Mouse (Mus musculus) limb, embryonic 14.5 days (tissue): Measurements from ENCODE around the gene Bckdk. TPM values are rescaled to one million over a fixed set of nuclear protein-coding genes. Genes with fewer than 3 reads are reported as not detected.
"Not testable (repeated sequence)": the region's sequence is repeated elsewhere in the genome, so short reads cannot be mapped to it uniquely, and the experiment has no call there.

Experiments used
- ATAC-seq: fragments of 200-750 bp; cut with Nextera tagmentation; 2 replicates; pipeline ENCODE4 v1.8.0; 2017; ENCODE audit warnings: low read depth, moderate number of reproducible peaks, moderate TSS enrichment; ENCODE audit not compliant: low FRiP score
- DNase-seq: peaks from one replicate; pipeline ENCODE4 v3.0.0-alpha.2; 2015; ENCODE audit warnings: low spot score
- H3K27ac ChIP-seq: fragments of 300-500 bp; sonication (generic); replicated peaks from 2 replicates; pipeline ENCODE4 v1.5.1; 2014; ENCODE audit warnings: low read depth, mild to moderate bottlenecking, low read length, moderate library complexity, mixed read lengths
- H3K27me3 ChIP-seq: fragments of 300-500 bp; sonication (generic); 2 replicates; pipeline ENCODE4 v1.6.1; 2014; ENCODE audit warnings: low read length, mixed read lengths; ENCODE audit not compliant: control insufficient read depth, insufficient read depth
- H3K36me3 ChIP-seq: fragments of 300-500 bp; sonication (generic); 2 replicates; pipeline ENCODE4 v1.6.1; 2014; ENCODE audit warnings: mild to moderate bottlenecking, low read length, moderate library complexity, mixed read lengths; ENCODE audit not compliant: control insufficient read depth, insufficient read depth
- H3K4me1 ChIP-seq: fragments of 300-500 bp; sonication (generic); 2 replicates; pipeline ENCODE4 v1.6.1; 2014; ENCODE audit warnings: antibody characterized with exemption, low read length, mixed read lengths; ENCODE audit not compliant: control insufficient read depth, insufficient read depth
- H3K4me2 ChIP-seq: fragments of 300-500 bp; sonication (generic); replicated peaks from 2 replicates; pipeline ENCODE4 v1.6.1; 2014; ENCODE audit warnings: low read depth, mild to moderate bottlenecking, low read length, moderate library complexity; ENCODE audit not compliant: severe bottlenecking
- H3K4me3 ChIP-seq: fragments of 300-500 bp; sonication (generic); replicated peaks from 2 replicates; pipeline ENCODE4 v1.5.1; 2014; ENCODE audit warnings: low read length
- H3K9ac ChIP-seq: fragments of 300-500 bp; sonication (generic); 2 replicates; pipeline ENCODE4 v1.6.1; 2014; ENCODE audit warnings: mild to moderate bottlenecking, low read depth, low read length, moderate library complexity; ENCODE audit not compliant: severe bottlenecking
- H3K9me3 ChIP-seq: fragments of 300-500 bp; sonication (generic); 2 replicates; pipeline ENCODE4 v1.6.1; 2016; ENCODE audit warnings: low read length; ENCODE audit not compliant: control insufficient read depth
- POLR2A ChIP-seq: fragments of 200-500 bp; IDR thresholded peaks from 2 replicates; pipeline ENCODE4 v1.8.0; 2012; ENCODE audit warnings: inconsistent platforms, mild to moderate bottlenecking, moderate library complexity, borderline replicate concordance; ENCODE audit not compliant: insufficient read depth, insufficient read length; ENCODE audit errors: extremely low read depth
- WGBS: fragments of 180-500 bp; shearing (Covaris S2); extraction: QIAGEN DNeasy Blood & Tissue Kit; methylation state at CpG from one replicate; pipeline ENCODE4 v1.1.7; 2014; 5-methylcytosine and 5-hydroxymethylcytosine counted together
- polyA plus RNA-seq, 2 experiments: library from polyadenylated mRNA; depleted of rRNA in 1 of 2; stranded (reverse) in 1 of 2; unstranded in 1 of 2; fragments of >200 nt; fragmentation: Nextera tagmentation in 1 of 2; extraction: Ambion mirVana in 1 of 2; gene quantifications; 2 replicates each; pipeline versions ENCODE4 v1.2.1 to v1.2.3; 2012 to 2014

Bckdk gene
- polyA plus RNA-seq, 2 experiments: 67.0 to 122 TPM

- Histone ChIP-seq H3K4me2 (peak overlapping the region; percentile 94), H3K4me3 (peak overlapping the region; percentile 76), H3K4me1 (0 out of 2 replicates have a peak, but pooled peaks cover 8% of the 10 kb centered on the region), H3K9me3 (no peaks in the 10 kb centered on the region), H3K27ac (peak overlapping the region; percentile 79), H3K27me3 (no peaks in the 10 kb centered on the region), H3K9ac (peak overlapping the region; percentile 75), H3K36me3 (no peaks in the 10 kb centered on the region)
- TF ChIP-seq POLR2A: 0 out of 2 replicates have a peak, but pooled peaks have one; percentile 5
- peak; percentile 37 for ATAC-seq
- WGBS: under 1% methylated on average over 28 of the region's 38 CpGs
- DNase-seq: no peak
Observed at GRCm38 (mm10) chr7:127935748-127936159, 31.9 kb downstream of the Bckdk start.

DNA sequence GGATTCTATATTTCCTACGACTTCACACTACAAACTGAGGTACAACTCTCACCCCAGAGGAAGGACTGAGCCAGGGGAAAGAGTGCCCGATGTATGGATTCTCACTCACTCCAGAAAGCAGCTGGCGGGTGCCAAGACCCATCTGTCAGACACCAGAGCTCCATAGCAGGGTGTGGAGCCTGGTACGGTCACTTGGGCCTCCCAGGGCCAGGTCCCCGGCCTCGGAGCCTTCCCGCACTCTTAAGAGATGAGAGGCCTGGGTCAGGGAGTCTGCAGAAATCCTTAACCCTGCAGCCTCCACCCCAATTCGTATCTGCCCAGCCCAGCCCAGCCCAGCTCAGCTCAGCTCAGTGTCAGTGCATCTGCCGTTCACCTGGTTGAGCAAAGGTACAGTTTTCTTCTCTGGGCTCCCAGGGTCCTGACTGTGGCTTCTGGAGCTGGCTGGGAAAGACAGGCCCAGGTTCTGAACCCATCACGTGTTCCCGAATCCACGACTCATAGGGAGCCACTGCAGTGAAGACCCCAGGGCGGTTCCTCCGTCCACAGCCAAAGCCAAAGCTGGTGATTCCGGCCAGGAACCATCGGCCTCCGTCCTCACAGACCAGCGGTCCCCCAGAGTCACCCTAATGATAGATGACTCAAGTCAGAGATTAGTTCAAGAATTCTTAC is 32.5 kb downstream of the Bckdk start:
- no peak for ATAC-seq
- H3K4me2 ChIP-seq: peak overlapping the region; percentile 94
- H3K36me3 ChIP-seq: no peaks in the 10 kb centered on the region
- 59% methylated on average over 18 of the region's 18 CpGs for WGBS
- H3K9ac ChIP-seq: peak overlapping the region; percentile 75
- 0 out of 2 replicates have a peak, but pooled peaks cover 8% of the 10 kb centered on the region for H3K4me1 ChIP-seq
- no peak for TF ChIP-seq POLR2A
- H3K27me3 ChIP-seq: no peaks in the 10 kb centered on the region
- no peak overlapping the region for H3K27ac ChIP-seq
- H3K9me3 ChIP-seq: no peaks in the 10 kb centered on the region
- peak overlapping the region; percentile 76 for H3K4me3 ChIP-seq
- DNase-seq: no peak

GRCm38 (mm10) chr7:127942097-127942496 is 38.2 kb downstream of the Bckdk start:
- not testable (repeated sequence) for H3K36me3 ChIP-seq, H3K4me2 ChIP-seq, DNase-seq, H3K4me1 ChIP-seq, ATAC-seq, H3K9me3 ChIP-seq, H3K27ac ChIP-seq, H3K4me3 ChIP-seq, H3K9ac ChIP-seq
- peaks cover 26% of the 10 kb centered on the region; the same call in 1 of the 2 replicates for H3K27me3 ChIP-seq
- 60% methylated on average over 2 of the region's 2 CpGs for WGBS

DNA sequence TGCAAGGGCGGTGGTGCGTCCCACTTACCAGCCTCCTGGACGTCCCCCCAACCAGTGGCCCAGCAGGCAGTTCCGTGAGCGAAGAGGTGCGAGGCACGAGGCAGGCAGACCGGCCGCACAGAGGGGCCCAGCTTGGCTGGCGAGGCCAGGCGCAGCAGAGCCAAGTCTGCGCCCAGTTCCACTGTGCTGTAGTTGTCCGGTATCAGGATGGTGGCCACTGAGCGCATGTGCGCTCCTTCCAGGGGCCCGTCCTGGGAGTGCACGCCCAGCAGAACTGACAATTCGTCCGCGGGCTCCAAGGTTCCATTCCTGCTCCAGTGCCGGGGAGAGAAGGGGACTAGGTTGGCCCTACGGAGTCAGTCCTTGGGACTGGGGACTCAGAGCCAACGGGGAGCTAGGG is 40.7 kb downstream of the Bckdk start:
- no peaks in the 10 kb centered on the region for H3K9me3 ChIP-seq
- peak overlapping the region; percentile 7; the same call in 1 of the 2 replicates for H3K4me3 ChIP-seq
- ATAC-seq (no peak), DNase-seq (no peak)
- H3K36me3 ChIP-seq: no peaks in the 10 kb centered on the region
- H3K4me2 ChIP-seq: 0 out of 2 replicates have a peak overlapping the region, but pooled peaks have one; percentile 13
- TF ChIP-seq POLR2A: no peak
- H3K27ac ChIP-seq: no peak overlapping the region
- peaks cover 26% of the 10 kb centered on the region; the same call in 1 of the 2 replicates for H3K27me3 ChIP-seq
- H3K4me1 ChIP-seq: no peaks in the 10 kb centered on the region
- H3K9ac ChIP-seq: no peak overlapping the region
- 8% methylated on average over 23 of the region's 23 CpGs for WGBS

- WGBS: 65% methylated on average over 6 of the region's 6 CpGs
- no peak within 1 kb of the TSS for H3K4me2 ChIP-seq
- no peaks in the 10 kb centered on the region for H3K9me3 ChIP-seq
- no peak within 1 kb of the TSS for H3K9ac ChIP-seq
- H3K27me3 ChIP-seq: peaks cover 26% of the 10 kb centered on the region; the same call in 1 of the 2 replicates
- DNase-seq (no peak), ATAC-seq (no peak)
- no peak within 1 kb of the TSS for H3K27ac ChIP-seq
- H3K36me3 ChIP-seq: no peaks in the 10 kb centered on the region
- H3K4me1 ChIP-seq: no peaks in the 10 kb centered on the region
- no peak within 1 kb of the TSS for H3K4me3 ChIP-seq
- TF ChIP-seq POLR2A: no peak
Observed at GRCm38 (mm10) chr7:127946470-127947023, 42.7 kb downstream of the Bckdk start, which contains the start of gene Prss36. Gene Prss36, minus strand, starts transcription at chr7:127946725.
